Mouse (Mus musculus) forebrain, embryonic 12.5 days (tissue): ENCODE results near the gene Tox2. TPM values are rescaled to one million over a fixed set of nuclear protein-coding genes. Genes with fewer than 3 reads are reported as not detected.

ENCODE experiments used
- ATAC-seq: fragments of 200-750 bp; cut with Nextera tagmentation; 2 replicates; pipeline ENCODE4 v1.8.0; 2017; ENCODE audit warnings: moderate TSS enrichment; ENCODE audit not compliant: low FRiP score
- H3K27ac ChIP-seq: fragments of 300-500 bp; sonication (generic); 2 replicates; pipeline ENCODE4 v1.5.1; 2016; ENCODE audit warnings: mild to moderate bottlenecking
- H3K27me3 ChIP-seq: fragments of 300-500 bp; sonication (generic); 2 replicates; pipeline ENCODE4 v1.6.1; 2016; ENCODE audit warnings: mild to moderate bottlenecking
- H3K36me3 ChIP-seq: fragments of 300-500 bp; sonication (generic); replicated peaks from 2 replicates; pipeline ENCODE4 v1.6.1; 2016; ENCODE audit warnings: mild to moderate bottlenecking
- H3K4me1 ChIP-seq: fragments of 300-500 bp; sonication (generic); 2 replicates; pipeline ENCODE4 v1.6.1; 2016
- H3K4me2 ChIP-seq: fragments of 300-500 bp; sonication (generic); 2 replicates; pipeline ENCODE4 v1.6.1; 2016; ENCODE audit warnings: mild to moderate bottlenecking, moderate library complexity
- H3K4me3 ChIP-seq: fragments of 300-500 bp; sonication (generic); replicated peaks from 2 replicates; pipeline ENCODE4 v1.5.1; 2016; ENCODE audit warnings: mild to moderate bottlenecking
- H3K9ac ChIP-seq: fragments of 300-500 bp; sonication (generic); 2 replicates; pipeline ENCODE4 v1.6.1; 2016; ENCODE audit warnings: mild to moderate bottlenecking
- H3K9me3 ChIP-seq: fragments of 300-500 bp; sonication (generic); 2 replicates; pipeline ENCODE4 v1.6.1; 2016
- WGBS: fragments of 180-500 bp; shearing (Covaris S2); methylation state at CpG from one replicate; pipeline ENCODE4 v1.1.7; 2016; 5-methylcytosine and 5-hydroxymethylcytosine counted together
- polyA plus RNA-seq: library from polyadenylated mRNA; unstranded; fragments of >200 nt; fragmentation: Nextera tagmentation; extraction: Ambion mirVana; gene quantifications from 2 replicates; pipeline ENCODE4 v1.2.1, GENCODE M21; 2016

Gene Tox2
- polyA plus RNA-seq, 1 experiment from 2014 or later: 27.2 TPM

GRCm38 (mm10) chr2:163239945-163240344, 37.0 kb downstream of the Tox2 start:
- H3K4me2 ChIP-seq: no peak overlapping the region
- H3K9me3 ChIP-seq: no peaks in the 10 kb centered on the region
- H3K36me3 ChIP-seq: no peaks in the 10 kb centered on the region
- no peak overlapping the region for H3K4me3 ChIP-seq
- no peak for ATAC-seq
- WGBS: 67% methylated on average over 8 of the region's 8 CpGs
- H3K27me3 ChIP-seq: no peaks in the 10 kb centered on the region
- no peak overlapping the region for H3K9ac ChIP-seq
- peaks cover 61% of the 10 kb centered on the region for H3K4me1 ChIP-seq
- 0 out of 2 replicates have a peak overlapping the region, but pooled peaks have one; percentile 21 for H3K27ac ChIP-seq

GRCm38 (mm10) chr2:163241867-163242266, 38.9 kb downstream of the Tox2 start:
- Histone ChIP-seq H3K4me1 (peaks cover 59% of the 10 kb centered on the region), H3K4me3 (no peak overlapping the region)
- 31% methylated on average over 5 of the region's 5 CpGs for WGBS

GRCm38 (mm10) chr2:163243917-163244852, 41.3 kb downstream of the Tox2 start:
- 44% methylated on average over 12 of the region's 12 CpGs for WGBS
- Histone ChIP-seq H3K4me1 (peaks cover 45% of the 10 kb centered on the region), H3K27ac (peak overlapping the region; percentile 61; the same call in 1 of the 2 replicates), H3K4me2 (no peak overlapping the region), H3K9me3 (no peaks in the 10 kb centered on the region), H3K36me3 (no peaks in the 10 kb centered on the region), H3K4me3 (no peak overlapping the region), H3K27me3 (no peaks in the 10 kb centered on the region), H3K9ac (no peak overlapping the region)
- ATAC-seq: no peak

More at GRCm38 (mm10) chr2:163241867-163242266, 38.9 kb downstream of the Tox2 start:
- Histone ChIP-seq H3K27ac (no peak overlapping the region), H3K4me2 (no peak overlapping the region), H3K9me3 (no peaks in the 10 kb centered on the region), H3K27me3 (no peaks in the 10 kb centered on the region), H3K36me3 (no peaks in the 10 kb centered on the region), H3K9ac (no peak overlapping the region)
- ATAC-seq: no peak

- no peak overlapping the region for H3K9ac ChIP-seq
- no peak overlapping the region for H3K27ac ChIP-seq
- 88% methylated on average over 7 of the region's 7 CpGs for WGBS
- ATAC-seq: no peak
- H3K4me2 ChIP-seq: no peak overlapping the region
- H3K4me3 ChIP-seq: no peak overlapping the region
- 0 out of 2 replicates have a peak, but pooled peaks cover 3% of the 10 kb centered on the region for H3K36me3 ChIP-seq
- H3K4me1 ChIP-seq: peaks cover 31% of the 10 kb centered on the region
- no peaks in the 10 kb centered on the region for H3K9me3 ChIP-seq
- no peaks in the 10 kb centered on the region for H3K27me3 ChIP-seq
Observed at GRCm38 (mm10) chr2:163248912-163249311, 46.0 kb downstream of the Tox2 start.

- H3K27me3 ChIP-seq: no peaks in the 10 kb centered on the region
- 90% methylated on average over 2 of the region's 2 CpGs for WGBS
- 0 out of 2 replicates have a peak overlapping the region, but pooled peaks have one; percentile 51 for H3K27ac ChIP-seq
- 0 out of 2 replicates have a peak, but pooled peaks cover 3% of the 10 kb centered on the region for H3K36me3 ChIP-seq
- H3K9ac ChIP-seq: no peak overlapping the region
- H3K4me3 ChIP-seq: no peak overlapping the region
- no peak for ATAC-seq
- no peaks in the 10 kb centered on the region for H3K9me3 ChIP-seq
- H3K4me2 ChIP-seq: no peak overlapping the region
- peaks cover 18% of the 10 kb centered on the region for H3K4me1 ChIP-seq
Observed at GRCm38 (mm10) chr2:163252645-163253044, 49.7 kb downstream of the Tox2 start.

- Histone ChIP-seq H3K4me3 (no peak overlapping the region), H3K36me3 (0 out of 2 replicates have a peak, but pooled peaks cover 3% of the 10 kb centered on the region), H3K4me2 (no peak overlapping the region), H3K27ac (peak overlapping the region; percentile 59; the same call in 1 of the 2 replicates), H3K27me3 (no peaks in the 10 kb centered on the region), H3K9ac (0 out of 2 replicates have a peak overlapping the region, but pooled peaks have one; percentile 1), H3K4me1 (peaks cover 18% of the 10 kb centered on the region), H3K9me3 (no peaks in the 10 kb centered on the region)
- no peak for ATAC-seq
- 71% methylated on average over 22 of the region's 22 CpGs for WGBS
Observed at GRCm38 (mm10) chr2:163253248-163254099, 50.5 kb downstream of the Tox2 start.

GRCm38 (mm10) chr2:163254228-163254627, 51.3 kb downstream of the Tox2 start:
- Histone ChIP-seq H3K4me3 (no peak overlapping the region), H3K4me2 (no peak overlapping the region), H3K27ac (no peak overlapping the region), H3K27me3 (no peaks in the 10 kb centered on the region), H3K4me1 (peaks cover 18% of the 10 kb centered on the region), H3K36me3 (0 out of 2 replicates have a peak, but pooled peaks cover 3% of the 10 kb centered on the region), H3K9ac (no peak overlapping the region), H3K9me3 (no peaks in the 10 kb centered on the region)
- WGBS: 73% methylated on average over 6 of the region's 6 CpGs
- ATAC-seq: no peak

GRCm38 (mm10) chr2:163256765-163257164, 53.8 kb downstream of the Tox2 start:
- no peak overlapping the region for H3K9ac ChIP-seq
- 84% methylated on average over 1 of the region's 1 CpGs for WGBS
- H3K4me3 ChIP-seq: no peak overlapping the region
- no peak for ATAC-seq
- no peaks in the 10 kb centered on the region for H3K36me3 ChIP-seq
- H3K4me2 ChIP-seq: no peak overlapping the region
- peaks cover 27% of the 10 kb centered on the region for H3K4me1 ChIP-seq
- no peak overlapping the region for H3K27ac ChIP-seq
- no peaks in the 10 kb centered on the region for H3K9me3 ChIP-seq
- H3K27me3 ChIP-seq: no peaks in the 10 kb centered on the region

- peaks cover 9% of the 10 kb centered on the region for H3K4me1 ChIP-seq
- H3K9ac ChIP-seq: no peak overlapping the region
- no peaks in the 10 kb centered on the region for H3K36me3 ChIP-seq
- H3K4me3 ChIP-seq: no peak overlapping the region
- no peaks in the 10 kb centered on the region for H3K9me3 ChIP-seq
- H3K27ac ChIP-seq: 0 out of 2 replicates have a peak overlapping the region, but pooled peaks have one; percentile 8
- no peak for ATAC-seq
- 72% methylated on average over 6 of the region's 6 CpGs for WGBS
- H3K27me3 ChIP-seq: no peaks in the 10 kb centered on the region
- H3K4me2 ChIP-seq: no peak overlapping the region
Observed at GRCm38 (mm10) chr2:163261362-163262054, 58.6 kb downstream of the Tox2 start.

- no peak overlapping the region for H3K4me2 ChIP-seq
- H3K36me3 ChIP-seq: no peaks in the 10 kb centered on the region
- no peaks in the 10 kb centered on the region for H3K9me3 ChIP-seq
- no peak overlapping the region for H3K27ac ChIP-seq
- H3K27me3 ChIP-seq: no peaks in the 10 kb centered on the region
- H3K4me3 ChIP-seq: no peak overlapping the region
- H3K4me1 ChIP-seq: peaks cover 9% of the 10 kb centered on the region
- no peak overlapping the region for H3K9ac ChIP-seq
- 84% methylated on average over 4 of the region's 4 CpGs for WGBS
- no peak for ATAC-seq
Observed at GRCm38 (mm10) chr2:163262055-163262420, 59.1 kb downstream of the Tox2 start.

- Histone ChIP-seq H3K9ac (no peak overlapping the region), H3K27me3 (no peaks in the 10 kb centered on the region), H3K36me3 (no peaks in the 10 kb centered on the region), H3K4me1 (no peaks in the 10 kb centered on the region), H3K4me2 (no peak overlapping the region), H3K4me3 (no peak overlapping the region), H3K27ac (no peak overlapping the region), H3K9me3 (no peaks in the 10 kb centered on the region)
- ATAC-seq: no peak
Observed at GRCm38 (mm10) chr2:163267097-163267496, 64.2 kb downstream of the Tox2 start.
